Mouse (Mus musculus) kidney, postnatal 0 days (tissue): ENCODE measurements around the gene Phactr2. TPM values are rescaled to one million over a fixed set of nuclear protein-coding genes. Genes with fewer than 3 reads are reported as not detected.
A peak's percentile ranks its signal among the peaks of the same experiment; 100 is the strongest.

Source experiments
- ATAC-seq: fragments of 200-750 bp; cut with Nextera tagmentation; replicated peaks from 2 replicates; pipeline ENCODE4 v1.8.0; 2017; ENCODE audit warnings: low read depth, moderate number of reproducible peaks, moderate TSS enrichment, moderate library complexity; ENCODE audit not compliant: low FRiP score
- DNase-seq: peaks from one replicate; pipeline ENCODE4 v3.0.0-alpha.2; 2016; ENCODE audit warnings: low spot score
- H3K27ac ChIP-seq: fragments of 300-500 bp; sonication (generic); 2 replicates; pipeline ENCODE4 v1.5.1; 2014; ENCODE audit warnings: mild to moderate bottlenecking
- H3K27me3 ChIP-seq: fragments of 300-500 bp; sonication (generic); 2 replicates; pipeline ENCODE4 v1.6.1; 2014; ENCODE audit warnings: low read length, mixed read lengths; ENCODE audit not compliant: insufficient read depth
- H3K36me3 ChIP-seq: fragments of 300-500 bp; sonication (generic); 2 replicates; pipeline ENCODE4 v1.6.1; 2014; ENCODE audit warnings: low read length, mixed read lengths; ENCODE audit not compliant: insufficient read depth
- H3K4me1 ChIP-seq: fragments of 300-500 bp; sonication (generic); replicated peaks from 2 replicates; pipeline ENCODE4 v1.6.1; 2014; ENCODE audit warnings: antibody characterized with exemption, low read length, mixed read lengths; ENCODE audit not compliant: insufficient read depth
- H3K4me2 ChIP-seq: fragments of 300-500 bp; sonication (generic); 2 replicates; pipeline ENCODE4 v1.6.1; 2014; ENCODE audit warnings: mild to moderate bottlenecking, low read length, moderate library complexity, mixed read lengths
- H3K4me3 ChIP-seq: fragments of 300-500 bp; sonication (generic); replicated peaks from 2 replicates; pipeline ENCODE4 v1.5.1; 2014; ENCODE audit warnings: low read depth, low read length
- H3K9ac ChIP-seq: fragments of 300-500 bp; sonication (generic); 2 replicates; pipeline ENCODE4 v1.6.1; 2014; ENCODE audit warnings: low read depth, low read length
- H3K9me3 ChIP-seq: fragments of 300-500 bp; sonication (generic); replicated peaks from 2 replicates; pipeline ENCODE4 v1.6.1; 2016; ENCODE audit warnings: low read length, inconsistent platforms, mixed read lengths
- CTCF ChIP-seq: IDR thresholded peaks from 2 replicates; pipeline ENCODE4 v1.5.1; 2016; ENCODE audit warnings: antibody characterized with exemption, low read depth, mild to moderate bottlenecking, moderate library complexity
- WGBS: fragments of 180-500 bp; shearing (Covaris S2); extraction: QIAGEN DNeasy Blood & Tissue Kit; methylation state at CpG from one replicate; pipeline ENCODE4 v1.1.7; 2014; 5-methylcytosine and 5-hydroxymethylcytosine counted together
- polyA plus RNA-seq: library from polyadenylated mRNA; unstranded; fragments of >200 nt; fragmentation: Nextera tagmentation; extraction: Ambion mirVana; gene quantifications from 2 replicates; pipeline ENCODE4 v1.2.1, GENCODE M21; 2015

Gene Phactr2
- polyA plus RNA-seq, 1 experiment from 2014 or later = 26.4 TPM

GRCm38 (mm10) chr10:13171461-13171860 is 302.8 kb downstream of the Phactr2 start:
- H3K27ac ChIP-seq = no peak overlapping the region
- no peak for TF ChIP-seq CTCF

GRCm38 (mm10) chr10:13170739-13171448 is 303.3 kb downstream of the Phactr2 start:
- Histone ChIP-seq H3K9ac (no peak overlapping the region), H3K4me2 (no peak overlapping the region), H3K36me3 (no peaks in the 10 kb centered on the region), H3K9me3 (no peaks in the 10 kb centered on the region), H3K4me1 (0 out of 2 replicates have a peak, but pooled peaks cover 10% of the 10 kb centered on the region), H3K27ac (no peak overlapping the region), H3K4me3 (no peak overlapping the region), H3K27me3 (no peaks in the 10 kb centered on the region)
- 21% methylated on average over 12 of the region's 12 CpGs for WGBS
- ATAC-seq (no peak), DNase-seq (peak; percentile 24)
- TF ChIP-seq CTCF = no peak

More at GRCm38 (mm10) chr10:13171461-13171860, 302.8 kb downstream of the Phactr2 start:
- H3K4me1 ChIP-seq = 0 out of 2 replicates have a peak, but pooled peaks cover 10% of the 10 kb centered on the region
- 44% methylated on average over 2 of the region's 2 CpGs for WGBS
- H3K27me3 ChIP-seq = no peaks in the 10 kb centered on the region
- DNase-seq (no peak), ATAC-seq (no peak)
- H3K9me3 ChIP-seq = no peaks in the 10 kb centered on the region
- no peak overlapping the region for H3K9ac ChIP-seq
- H3K4me3 ChIP-seq = no peak overlapping the region
- H3K36me3 ChIP-seq = no peaks in the 10 kb centered on the region
- no peak overlapping the region for H3K4me2 ChIP-seq

- DNase-seq = no peak
- 0 out of 2 replicates have a peak, but pooled peaks cover 10% of the 10 kb centered on the region for H3K4me1 ChIP-seq
- H3K36me3 ChIP-seq = no peaks in the 10 kb centered on the region
- 82% methylated on average over 5 of the region's 5 CpGs for WGBS
- no peak overlapping the region for H3K9ac ChIP-seq
- ATAC-seq = no peak
- H3K4me3 ChIP-seq = no peak overlapping the region
- no peaks in the 10 kb centered on the region for H3K9me3 ChIP-seq
- no peak for TF ChIP-seq CTCF
- H3K4me2 ChIP-seq = no peak overlapping the region
- no peak overlapping the region for H3K27ac ChIP-seq
- H3K27me3 ChIP-seq = no peaks in the 10 kb centered on the region
Observed at GRCm38 (mm10) chr10:13168461-13168860, 305.8 kb downstream of the Phactr2 start.

GRCm38 (mm10) chr10:13162031-13162430 is 312.2 kb downstream of the Phactr2 start:
- WGBS = 73% methylated on average over 4 of the region's 4 CpGs
- Histone ChIP-seq H3K4me2 (no peak overlapping the region), H3K9ac (no peak overlapping the region), H3K27ac (no peak overlapping the region), H3K4me3 (no peak overlapping the region), H3K9me3 (no peaks in the 10 kb centered on the region), H3K27me3 (no peaks in the 10 kb centered on the region), H3K36me3 (no peaks in the 10 kb centered on the region), H3K4me1 (no peaks in the 10 kb centered on the region)
- DNase-seq (no peak), ATAC-seq (no peak)
- TF ChIP-seq CTCF = no peak

- no peak for DNase-seq
- Histone ChIP-seq H3K36me3 (no peaks in the 10 kb centered on the region), H3K27me3 (no peaks in the 10 kb centered on the region), H3K4me2 (no peak overlapping the region), H3K9me3 (no peaks in the 10 kb centered on the region), H3K27ac (no peak overlapping the region), H3K4me1 (no peaks in the 10 kb centered on the region), H3K4me3 (no peak overlapping the region), H3K9ac (no peak overlapping the region)
- no peak for TF ChIP-seq CTCF
- 85% methylated on average over 4 of the region's 4 CpGs for WGBS
- no peak for ATAC-seq
Observed at GRCm38 (mm10) chr10:13160913-13161312, 313.3 kb downstream of the Phactr2 start.

Other genes starting within 250 kb of the Phactr2 start
- 191 and 212 TPM in 2 replicates for gene Fuca2, start 25.1 kb upstream of the Phactr2 start, polyA plus RNA-seq
- gene Adat2, start 78.5 kb upstream of the Phactr2 start, polyA plus RNA-seq = 4.9 and 5.6 TPM in 2 replicates
- 31.3 and 31.4 TPM in 2 replicates for gene Pex3, start 78.7 kb upstream of the Phactr2 start, polyA plus RNA-seq